Mouse (Mus musculus) liver, adult 2 months (tissue): Measurements from ENCODE around the gene Ablim2. TPM values are rescaled to one million over a fixed set of nuclear protein-coding genes. Genes with fewer than 3 reads are reported as not detected.

ENCODE experiments used
- DNase-seq: peaks from one replicate; pipeline ENCODE4 v3.0.0-alpha.2; 2011; ENCODE audit warnings: low read depth, low spot score; ENCODE audit errors: extremely low read depth
- H3K27ac ChIP-seq: fragments of 200-500 bp; replicated peaks from 2 replicates; pipeline ENCODE4 v1.5.1; 2012; ENCODE audit warnings: low read depth, mild to moderate bottlenecking, control low read depth, inconsistent platforms, low read length; ENCODE audit not compliant: insufficient read depth
- H3K27me3 ChIP-seq: fragments of 200-500 bp; 2 replicates; pipeline ENCODE4 v1.6.1; 2012; ENCODE audit warnings: mild to moderate bottlenecking, moderate library complexity, low read length, inconsistent platforms; ENCODE audit not compliant: control insufficient read depth, insufficient read depth
- H3K36me3 ChIP-seq: fragments of 200-500 bp; 2 replicates; pipeline ENCODE4 v1.6.1; 2012; ENCODE audit warnings: low read length, inconsistent platforms; ENCODE audit not compliant: control insufficient read depth, insufficient read depth
- H3K4me1 ChIP-seq: fragments of 200-500 bp; 2 replicates; pipeline ENCODE4 v1.6.1; 2011; ENCODE audit warnings: low read length; ENCODE audit not compliant: control insufficient read depth, insufficient read depth
- H3K4me3 ChIP-seq: fragments of 200-500 bp; 2 replicates; pipeline ENCODE4 v1.5.1; 2011; ENCODE audit warnings: low read depth, mild to moderate bottlenecking, control low read depth, low read length, moderate library complexity; ENCODE audit not compliant: insufficient read depth
- H3K79me2 ChIP-seq: fragments of 200-500 bp; 2 replicates; pipeline ENCODE4 v1.6.1; 2012; ENCODE audit warnings: inconsistent platforms, mild to moderate bottlenecking, low read length, moderate library complexity; ENCODE audit not compliant: control insufficient read depth, insufficient read depth
- H3K9ac ChIP-seq: fragments of 200-500 bp; 2 replicates; pipeline ENCODE4 v1.6.1; 2012; ENCODE audit warnings: low read depth, mild to moderate bottlenecking, control low read depth, inconsistent platforms, low read length
- CTCF ChIP-seq: fragments of 200-500 bp; IDR thresholded peaks from 2 replicates; pipeline ENCODE4 v1.5.1; 2011; ENCODE audit warnings: low read depth, low read length, control low read depth
- POLR2A ChIP-seq: fragments of 200-500 bp; IDR thresholded peaks from 2 replicates; pipeline ENCODE4 v1.6.1; 2011; ENCODE audit warnings: low read length, control low read depth; ENCODE audit not compliant: insufficient read depth; ENCODE audit errors: extremely low read depth
- WGBS: fragments of 180-500 bp; shearing (Covaris S2); methylation state at CpG from one replicate; pipeline ENCODE4 v1.1.7; 2018; 5-methylcytosine and 5-hydroxymethylcytosine counted together
- polyA plus RNA-seq: library from polyadenylated mRNA; depleted of rRNA; stranded (reverse); fragments of >200 nt; gene quantifications from 2 replicates; pipeline ENCODE4 v1.2.3, GENCODE M21; 2012
- total RNA-seq: library from RNA; depleted of rRNA; stranded (reverse); fragments of >200 nt; gene quantifications from 2 replicates; pipeline ENCODE4 v1.2.3, GENCODE M21; 2014

Gene Ablim2
- total and polyA plus RNA-seq, 2 experiments = 2.3 to 5.9 TPM

- no peaks in the 10 kb centered on the region for H3K4me1 ChIP-seq
- 51% methylated on average over 2 of the region's 2 CpGs for WGBS
- no peak for DNase-seq
- no peaks in the 10 kb centered on the region for H3K79me2 ChIP-seq
- H3K36me3 ChIP-seq = no peaks in the 10 kb centered on the region
- H3K9ac ChIP-seq = no peak overlapping the region
- no peak overlapping the region for H3K27ac ChIP-seq
- TF ChIP-seq CTCF (no peak), POLR2A (no peak)
- H3K4me3 ChIP-seq = no peak overlapping the region
- H3K27me3 ChIP-seq = no peaks in the 10 kb centered on the region
Observed at GRCm38 (mm10) chr5:35839262-35839661, 81.6 kb downstream of the Ablim2 start.

DNA sequence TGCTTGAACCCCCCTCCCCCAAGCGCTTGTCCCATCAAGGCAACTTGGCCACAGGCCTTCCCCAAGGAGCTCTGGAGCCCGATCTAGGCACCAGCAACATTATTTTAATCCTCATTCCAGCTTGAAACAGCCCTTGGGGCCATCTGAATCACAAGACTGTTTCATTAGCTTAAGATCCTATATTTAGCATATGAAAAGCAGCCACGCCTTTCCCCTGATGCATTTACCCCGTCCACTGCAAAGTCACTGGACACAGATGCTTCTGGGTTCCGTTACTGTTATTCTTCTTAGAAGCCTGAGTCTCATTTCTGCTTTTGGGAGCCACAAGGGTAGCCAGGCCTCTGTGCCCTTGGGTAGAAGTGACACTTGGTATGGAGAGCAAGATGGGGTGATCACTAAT lies 93.8 kb downstream of the Ablim2 start:
- WGBS = 79% methylated on average over 5 of the region's 5 CpGs
- no peak overlapping the region for H3K9ac ChIP-seq
- peaks cover 6% of the 10 kb centered on the region for H3K4me1 ChIP-seq
- H3K36me3 ChIP-seq = no peaks in the 10 kb centered on the region
- H3K79me2 ChIP-seq = no peaks in the 10 kb centered on the region
- no peak for TF ChIP-seq POLR2A
- no peak for TF ChIP-seq CTCF
- DNase-seq = no peak
- H3K4me3 ChIP-seq = no peak overlapping the region
- no peak overlapping the region for H3K27ac ChIP-seq
- no peaks in the 10 kb centered on the region for H3K27me3 ChIP-seq

GRCm38 (mm10) chr5:35853463-35853862 lies 95.8 kb downstream of the Ablim2 start:
- Histone ChIP-seq H3K4me3 (no peak overlapping the region), H3K79me2 (no peaks in the 10 kb centered on the region), H3K36me3 (no peaks in the 10 kb centered on the region), H3K27ac (no peak overlapping the region), H3K4me1 (peaks cover 6% of the 10 kb centered on the region), H3K9ac (no peak overlapping the region), H3K27me3 (no peaks in the 10 kb centered on the region)
- DNase-seq = no peak
- 84% methylated on average over 4 of the region's 4 CpGs for WGBS
- TF ChIP-seq POLR2A (no peak), CTCF (no peak)

DNA sequence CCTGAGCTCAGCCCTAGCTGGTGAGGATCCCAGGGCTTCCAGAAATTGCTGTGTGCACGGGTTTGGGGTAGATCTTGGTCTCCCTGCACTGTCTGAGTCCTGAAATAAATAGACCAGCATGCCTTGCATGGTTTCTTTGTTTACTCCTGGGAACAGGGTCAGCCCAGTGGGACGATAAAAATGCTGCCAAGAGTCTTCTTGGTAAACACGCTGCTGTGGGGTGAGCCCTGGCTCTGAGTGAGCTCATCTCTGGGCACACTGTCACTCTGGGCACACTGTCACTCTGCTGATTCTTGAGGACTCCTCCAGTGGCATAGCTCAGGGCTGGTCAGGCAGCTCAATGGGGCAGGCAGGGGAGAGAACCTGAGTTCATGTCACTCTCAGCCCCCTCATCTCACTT lies 98.6 kb downstream of the Ablim2 start:
- WGBS = 9% methylated on average over 3 of the region's 3 CpGs
- Histone ChIP-seq H3K4me1 (peaks cover 6% of the 10 kb centered on the region), H3K9ac (no peak overlapping the region), H3K36me3 (no peaks in the 10 kb centered on the region), H3K79me2 (no peaks in the 10 kb centered on the region), H3K27ac (no peak overlapping the region), H3K4me3 (no peak overlapping the region), H3K27me3 (no peaks in the 10 kb centered on the region)
- TF ChIP-seq CTCF (no peak), POLR2A (no peak)
- DNase-seq = peak; percentile 82

- DNase-seq = peak; percentile 33
- no peak overlapping the region for H3K9ac ChIP-seq
- no peak overlapping the region for H3K4me3 ChIP-seq
- H3K27me3 ChIP-seq = no peaks in the 10 kb centered on the region
- H3K36me3 ChIP-seq = no peaks in the 10 kb centered on the region
- 27% methylated on average over 6 of the region's 6 CpGs for WGBS
- TF ChIP-seq CTCF (peak; percentile 80), POLR2A (no peak)
- peaks cover 6% of the 10 kb centered on the region for H3K4me1 ChIP-seq
- no peaks in the 10 kb centered on the region for H3K79me2 ChIP-seq
- H3K27ac ChIP-seq = no peak overlapping the region
Observed at GRCm38 (mm10) chr5:35858069-35858468, 100.4 kb downstream of the Ablim2 start.

- no peaks in the 10 kb centered on the region for H3K36me3 ChIP-seq
- no peak for DNase-seq
- 91% methylated on average over 2 of the region's 2 CpGs for WGBS
- H3K4me1 ChIP-seq = 0 out of 2 replicates have a peak, but pooled peaks cover under 1% of the 10 kb centered on the region
- TF ChIP-seq POLR2A = no peak
- TF ChIP-seq CTCF = no peak
- H3K27me3 ChIP-seq = no peaks in the 10 kb centered on the region
- no peak overlapping the region for H3K4me3 ChIP-seq
- no peak overlapping the region for H3K27ac ChIP-seq
- no peaks in the 10 kb centered on the region for H3K79me2 ChIP-seq
- no peak overlapping the region for H3K9ac ChIP-seq
Observed at GRCm38 (mm10) chr5:35861456-35861855, 103.8 kb downstream of the Ablim2 start.
